Mouse (Mus musculus) embryonic facial prominence, embryonic 11.5 days (tissue): ENCODE measurements around the gene Junb. TPM values are rescaled to one million over a fixed set of nuclear protein-coding genes. Genes with fewer than 3 reads are reported as not detected.

Experiments used
- ATAC-seq: fragments of 200-750 bp; cut with Nextera tagmentation; replicated peaks from 2 replicates; pipeline ENCODE4 v1.8.0; 2017; ENCODE audit warnings: low read depth; ENCODE audit not compliant: insufficient number of reproducible peaks, low FRiP score, low TSS enrichment
- DNase-seq: peaks from one replicate; pipeline ENCODE4 v3.0.0-alpha.2; 2015; ENCODE audit warnings: low spot score
- H3K27ac ChIP-seq: fragments of 300-500 bp; sonication (generic); replicated peaks from 2 replicates; pipeline ENCODE4 v1.5.1; 2014; ENCODE audit warnings: mild to moderate bottlenecking, low read depth, low read length, control low read depth
- H3K27me3 ChIP-seq: fragments of 300-500 bp; sonication (generic); 2 replicates; pipeline ENCODE4 v1.6.1; 2014; ENCODE audit warnings: mild to moderate bottlenecking, low read length, moderate library complexity, mixed read lengths; ENCODE audit not compliant: control insufficient read depth, insufficient read depth
- H3K36me3 ChIP-seq: fragments of 300-500 bp; sonication (generic); replicated peaks from 2 replicates; pipeline ENCODE4 v1.6.1; 2014; ENCODE audit warnings: low read depth, mild to moderate bottlenecking, low read length, moderate library complexity, mixed read lengths; ENCODE audit not compliant: control insufficient read depth, insufficient read depth
- H3K4me1 ChIP-seq: fragments of 300-500 bp; sonication (generic); 2 replicates; pipeline ENCODE4 v1.6.1; 2014; ENCODE audit warnings: low read length, mixed read lengths; ENCODE audit not compliant: control insufficient read depth, insufficient read depth
- H3K4me2 ChIP-seq: fragments of 300-500 bp; sonication (generic); 2 replicates; pipeline ENCODE4 v1.6.1; 2014; ENCODE audit warnings: low read depth, mild to moderate bottlenecking, control low read depth, low read length, moderate library complexity
- H3K4me3 ChIP-seq: fragments of 300-500 bp; sonication (generic); 2 replicates; pipeline ENCODE4 v1.5.1; 2014; ENCODE audit warnings: low read depth, low read length, control low read depth
- H3K9ac ChIP-seq: fragments of 300-500 bp; sonication (generic); replicated peaks from 2 replicates; pipeline ENCODE4 v1.6.1; 2014; ENCODE audit warnings: mild to moderate bottlenecking, control low read depth, low read length
- H3K9me3 ChIP-seq: fragments of 300-500 bp; sonication (generic); replicated peaks from 2 replicates; pipeline ENCODE4 v1.6.1; 2016; ENCODE audit warnings: mild to moderate bottlenecking, low read length, inconsistent platforms, mixed read lengths; ENCODE audit not compliant: control insufficient read depth
- WGBS: fragments of 180-500 bp; shearing (Covaris S2); extraction: QIAGEN DNeasy Blood & Tissue Kit; methylation state at CpG from one replicate; pipeline ENCODE4 v1.1.7; 2014; 5-methylcytosine and 5-hydroxymethylcytosine counted together
- polyA plus RNA-seq: library from polyadenylated mRNA; unstranded; fragments of >200 nt; fragmentation: Nextera tagmentation; extraction: Ambion mirVana; gene quantifications from 2 replicates; pipeline ENCODE4 v1.2.1, GENCODE M21; 2014

The Junb gene
- polyA plus RNA-seq, 1 experiment from 2014 or later: 5.4 TPM

DNA sequence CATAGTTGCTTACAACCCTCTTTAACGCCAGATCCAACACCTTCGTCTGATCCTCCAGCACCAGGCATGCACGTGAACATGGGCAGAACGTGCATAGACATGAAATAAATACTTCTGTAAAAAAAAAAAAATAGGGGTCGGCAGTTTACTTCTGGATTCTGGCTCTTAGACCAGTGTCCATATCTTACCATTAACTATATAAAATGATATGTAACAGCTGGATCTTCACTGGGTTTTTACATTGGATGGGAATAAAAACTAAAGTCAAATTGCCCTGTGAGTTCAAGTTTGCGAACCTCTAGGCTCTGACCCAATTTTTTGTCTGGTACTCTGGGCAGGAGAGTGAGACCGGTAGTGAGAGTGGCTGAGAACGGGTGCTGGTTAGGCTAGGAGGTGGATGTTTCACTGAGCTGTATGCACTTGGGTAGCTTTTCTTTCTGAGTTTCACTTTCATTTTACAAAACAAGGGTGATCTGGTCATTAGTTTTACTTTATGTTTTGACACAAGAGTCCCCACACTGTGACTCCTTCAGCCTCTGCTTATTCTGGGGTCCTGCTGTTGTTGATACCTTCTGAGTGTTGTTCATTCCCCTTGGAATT is 3.9 kb downstream of the Junb start:
- Histone ChIP-seq H3K36me3 (peaks cover 3% of the 10 kb centered on the region), H3K9ac (no peak overlapping the region), H3K4me1 (peaks cover 16% of the 10 kb centered on the region), H3K4me3 (no peak overlapping the region), H3K27me3 (peaks cover 18% of the 10 kb centered on the region), H3K9me3 (no peaks in the 10 kb centered on the region), H3K27ac (no peak overlapping the region), H3K4me2 (no peak overlapping the region)
- no peak for ATAC-seq
- no peak for DNase-seq
- WGBS: 79% methylated on average over 8 of the region's 8 CpGs

DNA sequence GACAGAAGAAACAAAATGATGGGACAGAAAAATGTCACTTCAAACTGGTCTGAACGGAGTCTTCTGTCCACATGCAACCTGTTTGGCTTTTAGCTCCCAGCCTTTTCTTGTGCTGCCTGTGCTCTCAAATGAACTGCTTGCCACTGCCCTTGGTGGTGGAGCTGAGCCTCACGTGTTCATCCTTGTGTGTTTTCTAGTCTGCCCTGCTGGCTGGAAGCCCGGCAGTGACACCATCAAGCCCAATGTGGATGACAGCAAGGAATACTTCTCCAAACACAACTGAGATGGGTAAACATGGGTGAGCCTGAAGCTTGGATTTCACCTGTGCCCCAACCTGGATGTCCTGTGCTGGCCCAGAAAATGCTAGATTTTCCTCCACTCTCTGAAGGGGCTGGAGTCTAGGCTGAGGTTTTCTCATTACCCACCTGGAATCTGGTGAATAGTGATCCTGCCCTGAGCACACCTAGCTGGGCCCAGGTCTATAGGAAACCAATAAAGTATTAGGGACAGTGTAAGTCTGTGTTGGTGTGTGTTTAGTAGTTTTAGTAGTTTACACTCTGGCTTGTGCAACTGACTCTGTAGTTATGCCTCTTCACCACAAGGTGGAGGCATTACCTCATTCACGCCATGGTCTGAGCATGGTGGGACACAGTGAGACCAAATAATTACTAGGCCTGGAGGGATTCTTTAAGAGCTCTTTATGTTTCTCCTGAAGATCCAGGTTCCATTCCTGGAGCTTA is 4.5 kb downstream of the Junb start:
- H3K4me1 ChIP-seq: peaks cover 14% of the 10 kb centered on the region

DNA sequence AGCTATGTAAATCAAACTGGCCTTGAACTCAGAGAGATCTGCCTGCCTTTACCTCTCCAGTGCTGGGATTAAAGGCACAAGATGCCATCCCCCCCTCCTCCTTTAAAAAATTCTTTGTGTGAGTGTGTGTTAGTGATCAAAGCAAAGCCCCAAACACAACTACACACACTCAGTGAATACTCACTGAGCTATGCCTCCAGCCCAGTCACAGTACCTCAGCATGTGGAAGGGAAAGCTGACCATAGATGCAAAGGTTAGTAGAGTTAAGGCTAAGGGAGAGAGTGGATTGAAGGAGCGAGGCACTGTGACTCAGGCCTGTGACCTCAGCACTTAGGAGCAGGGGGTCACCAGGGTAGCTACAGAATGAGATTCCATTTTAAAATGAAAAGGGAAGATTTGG is 5.4 kb downstream of the Junb start:
- DNase-seq (no peak), ATAC-seq (no peak)
- Histone ChIP-seq H3K9me3 (no peaks in the 10 kb centered on the region), H3K27me3 (peaks cover 11% of the 10 kb centered on the region), H3K4me3 (no peak overlapping the region), H3K27ac (no peak overlapping the region), H3K36me3 (peaks cover 3% of the 10 kb centered on the region), H3K4me1 (peaks cover 13% of the 10 kb centered on the region), H3K4me2 (no peak overlapping the region), H3K9ac (no peak overlapping the region)
- 77% methylated on average over 1 of the region's 1 CpGs for WGBS

More for the DNA sequence above, 4.5 kb downstream of the Junb start:
- Histone ChIP-seq H3K4me2 (no peak overlapping the region), H3K36me3 (peaks cover 3% of the 10 kb centered on the region), H3K4me3 (no peak overlapping the region), H3K27ac (no peak overlapping the region), H3K9ac (no peak overlapping the region), H3K27me3 (peaks cover 16% of the 10 kb centered on the region), H3K9me3 (no peaks in the 10 kb centered on the region)
- DNase-seq: peak; percentile 80
- 70% methylated on average over 4 of the region's 4 CpGs for WGBS
- no peak for ATAC-seq

DNA sequence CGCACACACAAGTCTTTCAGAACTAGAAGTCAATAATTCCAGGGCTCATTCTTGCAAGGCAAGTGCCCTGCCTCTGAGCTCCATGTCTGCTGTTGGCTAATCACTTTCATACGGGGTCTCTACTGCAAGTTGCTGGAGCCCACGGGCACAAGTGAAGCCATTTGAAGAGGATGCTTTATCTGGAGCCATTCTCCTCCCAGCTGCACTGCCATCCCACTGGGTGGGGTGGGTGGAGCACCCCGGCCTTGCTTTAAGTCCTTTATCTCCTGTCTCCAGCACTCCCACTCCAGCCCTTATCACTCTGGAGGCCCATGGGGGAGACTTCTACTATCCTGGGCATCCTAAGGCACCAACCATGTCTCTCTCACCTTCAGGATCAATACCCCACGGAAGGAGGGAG is 7.6 kb downstream of the Junb start:
- 62% methylated on average over 5 of the region's 5 CpGs for WGBS
- Histone ChIP-seq H3K4me1 (peaks cover 5% of the 10 kb centered on the region), H3K4me2 (peak overlapping the region; percentile 86), H3K9ac (peak overlapping the region; percentile 97), H3K27ac (no peak overlapping the region), H3K9me3 (no peaks in the 10 kb centered on the region), H3K36me3 (peaks cover 3% of the 10 kb centered on the region), H3K27me3 (no peaks in the 10 kb centered on the region), H3K4me3 (peak overlapping the region; percentile 63)
- no peak for ATAC-seq
- no peak for DNase-seq

DNA sequence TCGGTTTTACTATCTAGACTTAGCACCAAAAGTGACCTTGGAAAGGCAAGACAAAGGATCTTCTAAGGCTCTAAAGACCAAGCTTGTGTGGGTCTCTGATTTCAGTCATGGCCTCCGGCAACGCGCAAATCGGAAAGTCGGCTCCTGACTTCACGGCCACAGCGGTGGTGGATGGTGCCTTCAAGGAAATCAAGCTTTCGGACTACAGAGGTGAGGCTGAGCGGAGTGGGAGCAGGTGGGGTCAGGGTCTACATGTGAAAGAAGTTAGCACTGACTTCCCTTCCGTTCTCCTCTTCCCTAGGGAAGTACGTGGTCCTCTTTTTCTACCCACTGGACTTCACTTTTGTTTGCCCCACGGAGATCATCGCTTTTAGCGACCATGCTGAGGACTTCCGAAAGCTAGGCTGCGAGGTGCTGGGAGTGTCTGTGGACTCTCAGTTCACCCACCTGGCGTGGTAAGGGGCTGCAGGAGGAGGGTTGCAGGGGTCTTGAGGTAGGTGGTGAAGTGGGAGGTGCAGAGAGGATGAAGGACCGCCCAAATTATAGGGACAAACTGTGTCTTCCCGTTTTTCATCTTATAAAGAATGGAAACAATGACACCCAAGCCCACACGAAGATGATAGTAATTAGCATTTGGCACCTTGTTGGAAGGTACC is 8.3 kb downstream of the Junb start:
- peaks cover 5% of the 10 kb centered on the region for H3K4me1 ChIP-seq
- H3K27me3 ChIP-seq: no peaks in the 10 kb centered on the region
- WGBS: 13% methylated on average over 21 of the region's 21 CpGs
- no peaks in the 10 kb centered on the region for H3K9me3 ChIP-seq
- H3K4me3 ChIP-seq: peak overlapping the region; percentile 63
- peak; percentile 52 for DNase-seq
- H3K4me2 ChIP-seq: peak overlapping the region; percentile 86
- peak overlapping the region; percentile 97 for H3K9ac ChIP-seq
- peak overlapping the region; percentile 78 for H3K27ac ChIP-seq
- peaks cover 3% of the 10 kb centered on the region for H3K36me3 ChIP-seq
- ATAC-seq: no peak

DNA sequence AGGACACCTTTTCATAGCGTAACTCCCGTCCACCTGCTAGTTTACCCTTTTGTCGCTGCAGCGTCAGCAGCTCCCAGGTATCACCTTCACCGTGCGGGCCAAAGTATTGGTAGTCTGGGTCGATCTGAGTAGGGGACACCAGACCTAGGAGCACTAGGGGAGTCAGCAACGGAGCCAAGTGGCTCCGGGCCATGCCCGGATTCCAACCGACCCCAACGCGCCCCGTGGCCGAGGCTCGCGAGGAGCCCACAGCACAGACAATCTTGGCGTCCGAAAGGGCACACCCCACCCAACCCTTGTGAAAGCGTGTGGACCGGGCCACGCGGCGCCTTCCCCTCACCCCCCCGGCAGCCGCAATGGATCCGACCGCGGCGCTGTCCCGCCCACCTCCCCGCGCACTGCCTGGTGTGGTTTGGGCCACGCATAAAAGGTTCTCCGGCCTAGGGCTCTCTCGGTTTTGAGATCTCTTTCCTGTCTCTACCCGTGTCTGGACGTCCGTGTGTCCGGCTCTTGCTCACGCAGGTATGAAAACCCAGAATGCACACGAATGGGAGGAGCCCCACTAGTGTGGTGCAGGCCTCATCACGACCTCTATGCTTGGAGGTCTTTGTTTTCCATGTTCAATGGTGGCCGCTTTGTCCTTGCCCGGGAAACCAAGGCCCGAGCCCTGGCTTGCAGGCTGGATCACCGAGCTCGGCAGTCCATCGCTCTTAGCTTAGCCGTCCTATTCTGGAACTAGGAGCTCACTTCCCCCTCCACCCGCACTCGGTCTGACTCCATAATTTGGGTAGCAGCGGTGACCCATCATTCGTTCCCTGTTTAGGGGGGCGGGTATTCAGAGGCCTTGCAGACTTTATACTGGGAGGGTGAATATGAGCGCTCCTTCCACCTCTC is 9.0 kb downstream of the Junb start, which contains the start of the genes Gm49661, Prdx2 and Rnaseh2a:
Gene Gm49661 (minus strand): TSS at position 193 of the 894 bp plus-strand sequence.
Gene Prdx2 (plus strand): TSS at position 347 of the 894 bp plus-strand sequence.
Gene Rnaseh2a (minus strand): TSS at position 527 of the 894 bp plus-strand sequence.
- Histone ChIP-seq H3K9me3 (no peaks in the 10 kb centered on the region), H3K27me3 (no peaks in the 10 kb centered on the region), H3K9ac (peak within 1 kb of the TSS; percentile 97), H3K36me3 (peaks cover 3% of the 10 kb centered on the region), H3K4me1 (peaks cover 7% of the 10 kb centered on the region), H3K27ac (peak within 1 kb of the TSS; percentile 78), H3K4me3 (peak within 1 kb of the TSS; percentile 63), H3K4me2 (peak within 1 kb of the TSS; percentile 86)
- WGBS: under 1% methylated on average over 49 of the region's 56 CpGs
- DNase-seq (peak; percentile 81), ATAC-seq (peak; percentile 53)

DNA sequence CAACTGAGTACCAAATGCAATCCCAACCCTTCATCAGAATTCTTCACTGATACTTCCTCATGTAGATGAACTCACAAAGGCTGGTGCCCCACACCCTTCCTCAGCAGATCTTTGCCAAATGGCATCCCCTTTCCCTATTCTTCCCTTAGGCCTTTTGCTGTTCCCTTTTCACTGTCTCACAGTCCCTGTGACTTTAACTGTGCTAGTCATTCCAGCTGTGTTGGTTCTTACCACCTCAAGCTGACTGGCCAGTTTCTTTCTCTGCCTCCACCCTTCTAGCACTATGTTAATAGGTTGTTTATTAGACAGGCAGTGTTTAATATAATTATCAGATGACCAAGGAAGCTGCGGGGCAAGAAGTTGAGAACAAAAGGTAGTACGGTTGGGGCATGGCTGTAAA is 9.9 kb downstream of the Junb start:
- Histone ChIP-seq H3K36me3 (peaks cover 3% of the 10 kb centered on the region), H3K27me3 (no peaks in the 10 kb centered on the region), H3K4me3 (peak overlapping the region; percentile 63), H3K4me2 (peak overlapping the region; percentile 86), H3K9me3 (no peaks in the 10 kb centered on the region), H3K9ac (peak overlapping the region; percentile 97), H3K4me1 (peaks cover 7% of the 10 kb centered on the region), H3K27ac (peak overlapping the region; percentile 78; the same call in 1 of the 2 replicates)
- ATAC-seq (no peak), DNase-seq (no peak)
- WGBS: 19% methylated on average over 2 of the region's 2 CpGs
